Mouse (Mus musculus) retina, postnatal 1 day (tissue): ENCODE data around the gene Gm17268.
A peak's percentile ranks its signal among the peaks of the same experiment; 100 is the strongest.

Experiments used
- DNase-seq: peaks from one replicate; pipeline ENCODE4 v3.0.0-alpha.2; 2012

The Gm17268 gene

DNA sequence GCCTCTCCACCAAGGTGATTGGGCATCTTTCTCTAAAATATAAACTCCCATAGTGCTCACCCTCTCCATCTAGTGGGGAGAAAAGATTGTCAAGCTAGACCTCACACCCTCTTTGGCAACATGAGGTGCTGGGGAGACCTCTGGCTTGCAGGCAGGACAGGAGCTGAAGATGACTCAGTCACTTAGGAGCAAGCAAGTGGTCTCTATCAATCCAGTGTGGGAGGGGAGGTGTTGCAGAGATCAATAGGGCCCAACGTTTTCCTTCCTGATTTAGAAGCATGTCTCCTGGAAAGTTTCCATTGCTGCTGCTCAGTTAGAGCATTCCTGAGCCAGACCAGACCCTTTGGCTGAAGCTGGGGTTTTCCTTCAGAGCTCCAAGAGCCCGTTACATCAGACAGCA lies at the start of gene Gm17268:
Gm17268 (minus strand) TSS at position 28 of the 400 bp plus-strand sequence.
- no peak for DNase-seq

GRCm38 (mm10) chr11:82084360-82084759 lies 46.0 kb upstream of the Gm17268 start:
- no peak for DNase-seq

DNA sequence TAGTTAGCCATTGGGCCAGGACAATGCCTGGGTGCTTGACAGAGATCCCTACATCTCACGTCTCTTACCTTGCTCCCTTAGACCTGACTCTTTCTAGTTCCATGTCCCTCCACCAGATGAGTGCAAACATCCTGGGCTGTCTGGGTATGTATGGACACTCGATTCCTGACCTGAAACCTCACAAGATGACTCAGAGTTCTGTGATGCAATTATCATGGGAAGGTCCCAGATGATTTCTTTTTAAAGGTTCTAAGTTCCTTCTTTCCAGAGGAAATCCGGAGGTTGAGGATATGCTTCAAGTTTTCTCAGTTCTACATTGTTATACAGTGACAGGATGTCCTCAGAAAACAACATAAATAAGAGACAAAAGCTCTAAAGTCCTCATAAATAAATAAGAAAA lies 42.5 kb upstream of the Gm17268 start:
- no peak for DNase-seq

DNA sequence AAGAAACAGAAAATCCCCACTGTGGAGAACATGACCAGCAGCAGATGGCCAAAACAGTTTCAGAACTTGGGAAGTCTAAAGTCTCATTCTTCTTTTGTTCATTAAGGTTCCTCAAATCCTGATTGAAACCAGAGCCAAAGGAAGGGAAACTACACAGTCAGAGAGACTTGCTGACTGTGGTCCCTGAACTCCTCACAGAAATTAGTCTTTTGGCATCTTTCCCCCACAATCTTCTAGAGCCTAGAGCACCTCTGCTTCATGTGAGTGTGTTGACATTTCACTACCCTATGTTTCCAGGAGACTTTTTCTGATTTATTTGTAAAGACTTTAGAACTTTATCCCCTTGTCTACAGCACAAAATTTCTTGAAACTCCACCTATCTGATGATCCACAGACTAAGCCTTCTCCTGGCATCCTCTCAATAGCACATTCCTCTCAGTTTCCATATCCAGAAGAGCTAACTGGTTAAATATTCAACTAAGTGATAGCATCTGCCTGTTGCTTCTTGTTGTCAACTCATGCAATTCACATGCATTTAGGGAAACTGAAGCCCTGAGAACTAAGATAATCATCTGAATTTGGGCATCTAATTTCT lies 39.9 kb upstream of the Gm17268 start:
- DNase-seq, result no peak

DNA sequence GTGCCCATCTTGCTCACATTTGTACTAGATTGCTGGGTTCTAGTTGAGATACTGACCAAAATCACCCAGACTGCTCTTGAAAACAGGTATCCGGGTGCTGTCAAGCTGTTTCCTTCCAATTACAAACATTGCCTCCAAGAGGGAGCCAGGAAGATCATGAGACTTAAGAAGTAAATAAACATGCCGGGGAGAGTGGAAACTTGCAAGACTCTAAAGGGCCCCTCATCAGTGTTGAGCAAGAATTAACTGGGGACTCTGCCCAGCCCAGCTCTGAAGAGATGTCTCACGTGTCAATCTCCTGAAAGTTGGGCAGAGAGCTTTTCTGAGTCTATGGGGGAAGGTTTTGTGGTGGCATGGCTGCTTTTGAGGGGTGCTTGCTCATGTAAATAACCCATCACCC lies 38.7 kb upstream of the Gm17268 start:
- no peak for DNase-seq

DNA sequence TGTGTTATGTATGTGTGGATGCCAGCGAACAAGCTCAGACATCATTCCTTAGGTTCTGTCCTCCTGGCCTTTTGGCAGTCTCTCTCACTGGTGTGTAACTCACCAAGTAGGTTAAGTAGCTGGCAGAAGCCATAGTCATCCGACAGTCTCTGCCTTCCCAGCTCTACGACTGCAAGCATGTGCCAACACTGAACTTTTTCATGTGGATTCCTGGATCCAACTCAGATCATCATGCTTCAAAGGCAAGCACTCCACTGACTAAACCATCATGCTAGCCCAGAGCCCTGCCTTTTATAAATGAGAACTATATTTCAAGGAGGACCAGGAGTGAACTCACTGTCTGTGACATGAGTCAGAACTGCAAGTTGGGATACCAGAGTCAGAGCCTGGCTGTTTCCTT lies 35.3 kb upstream of the Gm17268 start:
- DNase-seq, result no peak

GRCm38 (mm10) chr11:82072984-82073383 lies 34.6 kb upstream of the Gm17268 start:
- no peak for DNase-seq

- DNase-seq, result no peak
Observed at GRCm38 (mm10) chr11:82072374-82072773, 34.0 kb upstream of the Gm17268 start.

- no peak for DNase-seq
Observed at GRCm38 (mm10) chr11:82071076-82071475, 32.7 kb upstream of the Gm17268 start.

- no peak for DNase-seq
Observed at GRCm38 (mm10) chr11:82066953-82067571, 28.7 kb upstream of the Gm17268 start.

- no peak for DNase-seq
Observed at GRCm38 (mm10) chr11:82063454-82063853, 25.1 kb upstream of the Gm17268 start.

GRCm38 (mm10) chr11:82062226-82062625 lies 23.9 kb upstream of the Gm17268 start:
- DNase-seq, result no peak

GRCm38 (mm10) chr11:82057646-82058045 lies 19.3 kb upstream of the Gm17268 start, which contains the start of gene Ccl11:
TSS of gene Ccl11 (plus strand) at chr11:82057823.
- no peak for DNase-seq

- DNase-seq, result no peak
Observed at GRCm38 (mm10) chr11:82053849-82054248, 15.5 kb upstream of the Gm17268 start.

DNA sequence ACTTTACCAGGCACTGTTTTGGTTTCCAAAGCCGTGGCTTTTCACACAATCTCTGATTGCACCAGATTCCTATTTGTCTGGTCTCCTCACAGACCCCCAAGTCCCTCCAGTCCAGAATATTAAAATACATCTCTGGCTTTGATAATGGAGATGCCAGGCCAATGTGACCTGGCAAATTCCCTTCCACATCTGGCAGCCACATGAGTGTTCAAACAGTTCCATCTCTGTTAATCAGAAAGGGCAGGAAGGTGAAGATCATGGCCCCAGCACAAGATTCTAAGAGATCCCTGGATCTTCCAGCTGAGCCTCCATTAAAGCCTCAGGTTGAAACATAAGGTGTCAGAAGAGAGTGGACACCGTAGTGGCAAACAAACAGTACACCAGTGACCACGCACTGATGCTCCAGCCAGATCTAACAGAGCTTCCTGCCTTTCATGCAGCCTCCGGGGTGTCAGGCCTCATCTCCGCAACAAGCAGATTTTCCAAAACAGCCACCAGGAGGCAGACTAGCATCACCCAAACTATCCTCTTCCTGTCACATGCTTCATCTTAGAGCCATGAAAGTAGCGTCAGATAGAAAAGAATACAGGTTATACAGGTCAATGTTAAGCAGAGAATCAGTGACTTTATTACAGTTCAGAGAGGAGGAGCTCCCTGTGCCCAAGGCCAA lies 9.5 kb upstream of the Gm17268 start:
- DNase-seq, result peak; percentile 66

GRCm38 (mm10) chr11:82045471-82045870 lies 7.1 kb upstream of the Gm17268 start, which contains the start of gene Ccl7:
TSS of gene Ccl7 (plus strand) at chr11:82045712.
- DNase-seq, result no peak

GRCm38 (mm10) chr11:82041671-82042080 lies 3.3 kb upstream of the Gm17268 start:
- DNase-seq, result no peak

- no peak for DNase-seq
Observed at GRCm38 (mm10) chr11:82039132-82039660, 834 bp upstream of the Gm17268 start.

DNA sequence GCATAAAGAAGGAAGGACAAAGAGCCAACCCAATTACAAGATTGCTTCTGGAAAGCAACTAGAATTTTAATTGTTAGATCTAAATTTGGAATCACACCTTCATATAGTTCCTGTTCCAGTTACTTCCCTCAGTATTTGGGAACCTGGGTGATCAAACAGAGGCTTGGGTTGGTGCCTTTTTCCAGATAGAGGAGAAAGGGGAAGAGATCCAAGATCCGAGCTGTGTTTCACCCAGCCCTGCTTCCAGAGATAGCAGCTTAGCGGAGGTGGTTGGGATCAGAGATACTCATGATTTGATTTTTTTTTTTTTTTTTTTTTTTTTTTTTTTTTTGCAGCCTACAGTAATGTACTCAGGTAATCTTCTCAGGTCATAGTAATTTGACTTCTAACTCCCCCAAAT lies 2.5 kb downstream of the Gm17268 start:
- no peak for DNase-seq

GRCm38 (mm10) chr11:82035356-82035755 lies 3.0 kb downstream of the Gm17268 start, which contains the start of gene Ccl2:
TSS of gene Ccl2 (plus strand) at chr11:82035571.
- no peak for DNase-seq

GRCm38 (mm10) chr11:82034446-82034845 lies 3.9 kb downstream of the Gm17268 start:
- DNase-seq, result no peak

- DNase-seq, result peak; percentile 11
Observed at GRCm38 (mm10) chr11:82032678-82033344, 5.6 kb downstream of the Gm17268 start.

DNA sequence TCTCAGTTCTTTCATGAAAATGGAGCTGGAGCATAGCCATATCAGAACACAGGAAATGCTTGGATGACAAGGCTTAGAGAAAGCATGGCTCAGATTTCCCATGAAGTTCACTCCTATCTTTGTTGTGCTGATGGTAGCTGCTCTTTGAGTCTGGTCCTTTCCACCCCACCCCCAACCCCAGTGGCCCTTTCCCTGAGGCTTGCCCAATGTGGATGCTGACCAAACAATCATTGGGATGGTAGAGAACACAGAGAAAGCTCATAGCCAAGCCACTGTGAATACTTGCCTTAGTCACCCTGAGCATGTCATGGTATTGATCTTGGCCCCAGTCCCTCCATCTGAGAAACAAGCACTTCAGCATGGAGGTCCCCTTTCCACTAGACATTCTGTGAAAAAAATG lies 6.2 kb downstream of the Gm17268 start:
- DNase-seq, result no peak
